Mouse (Mus musculus): ENCODE data around the gene Camta1. TPM values are rescaled to one million over a fixed set of nuclear protein-coding genes. Genes with fewer than 3 reads are reported as not detected.

Camta1 gene
- polyA plus RNA-seq, 1 experiment from 2014 or later, result 61.9 TPM

- TF ChIP-seq EP300 (optimal IDR thresholded peaks at IDR 0.05) (no peak), CTCF (IDR thresholded peaks at IDR 0.05; ENCODE audit: low read depth) (peak; percentile 66)
- no peak; the same call in 1 of the 2 replicates for ATAC-seq (ENCODE audit: low FRiP score, low TSS enrichment)
- H3K27ac ChIP-seq (replicated peaks), result no peak overlapping the region
- peak; percentile 44 for DNase-seq (ENCODE audit: low spot score)
- no peak overlapping the region for H3K4me2 ChIP-seq (replicated peaks; ENCODE audit: low read depth)
- no peaks in the 10 kb centered on the region for H3K9me3 ChIP-seq (ENCODE audit: control insufficient read depth, low read length)
- H3K36me3 ChIP-seq (ENCODE audit: control insufficient read depth, insufficient read depth, low read length), result no peaks in the 10 kb centered on the region
- no peak overlapping the region for H3K4me3 ChIP-seq (ENCODE audit: low read depth, low read length)
- no peak overlapping the region for H3K9ac ChIP-seq (ENCODE audit: low read length)
- no peaks in the 10 kb centered on the region for H3K4me1 ChIP-seq (replicated peaks; ENCODE audit: control insufficient read depth, insufficient read depth)
- no peaks in the 10 kb centered on the region for H3K27me3 ChIP-seq (ENCODE audit: control insufficient read depth, insufficient read depth, low read length)
- 45% methylated on average over 6 of the region's 6 CpGs for WGBS
Measured at GRCm38 (mm10) chr4:150990148-150990547, 871.5 kb downstream of the Camta1 start.

GRCm38 (mm10) chr4:150980153-150980552 is 881.5 kb downstream of the Camta1 start:
- no peak for DNase-seq (ENCODE audit: low spot score)
- H3K9ac ChIP-seq (ENCODE audit: low read length), result no peak overlapping the region
- TF ChIP-seq EP300 (optimal IDR thresholded peaks at IDR 0.05) (no peak), CTCF (IDR thresholded peaks at IDR 0.05; ENCODE audit: low read depth) (no peak)
- no peaks in the 10 kb centered on the region for H3K36me3 ChIP-seq (ENCODE audit: control insufficient read depth, insufficient read depth, low read length)
- H3K9me3 ChIP-seq (ENCODE audit: control insufficient read depth, low read length), result no peaks in the 10 kb centered on the region
- H3K4me1 ChIP-seq (replicated peaks; ENCODE audit: control insufficient read depth, insufficient read depth), result no peaks in the 10 kb centered on the region
- no peak for ATAC-seq (ENCODE audit: low FRiP score, low TSS enrichment)
- H3K4me2 ChIP-seq (replicated peaks; ENCODE audit: low read depth), result no peak overlapping the region
- 85% methylated on average over 5 of the region's 5 CpGs for WGBS
- no peaks in the 10 kb centered on the region for H3K27me3 ChIP-seq (ENCODE audit: control insufficient read depth, insufficient read depth, low read length)
- no peak overlapping the region for H3K27ac ChIP-seq (replicated peaks)
- no peak overlapping the region for H3K4me3 ChIP-seq (ENCODE audit: low read depth, low read length)

DNA sequence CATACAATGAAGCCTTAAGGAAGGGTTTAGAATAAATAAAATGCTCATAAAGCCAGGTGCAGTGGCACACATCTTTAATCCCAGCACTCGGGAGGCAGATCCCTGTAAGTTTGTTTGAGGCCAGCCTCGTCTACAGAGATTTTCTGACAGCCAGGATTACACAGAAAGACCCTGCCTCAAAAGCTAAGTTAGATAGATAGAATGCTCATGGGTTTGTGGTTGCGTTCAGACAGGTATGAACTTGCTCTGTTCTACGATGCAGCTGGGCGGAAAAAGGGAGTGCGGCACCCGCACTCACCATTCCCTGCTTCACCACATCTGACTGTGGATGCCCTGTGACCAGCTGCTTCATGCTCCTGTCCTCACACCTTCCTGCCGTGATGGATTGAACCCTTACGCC is 882.2 kb downstream of the Camta1 start:
- Histone ChIP-seq H3K4me3 (ENCODE audit: low read depth, low read length) (no peak overlapping the region), H3K9ac (ENCODE audit: low read length) (no peak overlapping the region), H3K36me3 (ENCODE audit: control insufficient read depth, insufficient read depth, low read length) (no peaks in the 10 kb centered on the region), H3K4me1 (replicated peaks; ENCODE audit: control insufficient read depth, insufficient read depth) (no peaks in the 10 kb centered on the region), H3K4me2 (replicated peaks; ENCODE audit: low read depth) (no peak overlapping the region), H3K27me3 (ENCODE audit: control insufficient read depth, insufficient read depth, low read length) (no peaks in the 10 kb centered on the region), H3K27ac (replicated peaks) (no peak overlapping the region), H3K9me3 (ENCODE audit: control insufficient read depth, low read length) (no peaks in the 10 kb centered on the region)
- no peak for ATAC-seq (ENCODE audit: low FRiP score, low TSS enrichment)
- DNase-seq (ENCODE audit: low spot score), result no peak
- TF ChIP-seq EP300 (optimal IDR thresholded peaks at IDR 0.05) (no peak), CTCF (IDR thresholded peaks at IDR 0.05; ENCODE audit: low read depth) (no peak)
- 53% methylated on average over 9 of the region's 9 CpGs for WGBS

DNA sequence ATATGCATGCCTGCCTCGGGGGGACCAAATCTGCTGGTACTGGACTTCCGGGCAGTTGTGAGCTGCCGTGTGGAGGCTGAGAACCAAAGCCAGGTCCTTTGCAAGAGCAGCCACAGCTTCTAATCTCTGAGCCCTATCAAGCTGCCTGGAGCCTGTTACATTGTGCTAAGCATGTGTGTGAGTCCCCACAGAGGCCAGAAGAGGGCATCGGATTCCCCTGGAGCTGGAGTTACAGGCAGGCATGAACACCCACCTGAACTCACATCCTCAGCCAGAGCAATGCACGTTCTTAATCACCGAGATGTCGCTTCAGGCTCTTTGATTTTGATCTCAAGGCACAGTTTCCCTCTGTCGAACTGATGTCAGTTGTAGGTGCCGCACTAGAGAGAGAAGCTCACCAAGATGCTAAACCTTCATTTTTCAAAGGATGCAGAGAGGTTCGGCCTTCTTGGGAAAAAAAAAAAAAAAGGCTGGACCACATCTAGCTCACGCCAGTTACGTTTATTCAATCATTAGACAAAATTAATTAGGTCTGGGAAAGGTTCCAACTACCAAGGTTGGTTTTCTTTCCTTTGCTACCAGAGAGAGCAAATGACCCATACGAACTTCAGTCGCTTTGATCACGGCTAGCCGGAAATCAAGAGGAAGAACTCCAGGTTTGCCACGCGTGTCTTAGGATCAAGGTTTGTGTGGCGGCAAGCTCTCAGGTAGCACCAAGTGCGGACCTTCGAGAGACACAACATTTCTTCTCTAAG is 883.3 kb downstream of the Camta1 start:
- Histone ChIP-seq H3K9me3 (ENCODE audit: control insufficient read depth, low read length) (no peaks in the 10 kb centered on the region), H3K36me3 (ENCODE audit: control insufficient read depth, insufficient read depth, low read length) (no peaks in the 10 kb centered on the region)
- TF ChIP-seq EP300 (optimal IDR thresholded peaks at IDR 0.05), result no peak
- no peak for TF ChIP-seq CTCF (IDR thresholded peaks at IDR 0.05; ENCODE audit: low read depth)

GRCm38 (mm10) chr4:150975145-150975544 is 886.5 kb downstream of the Camta1 start:
- H3K9me3 ChIP-seq (ENCODE audit: control insufficient read depth, low read length), result no peaks in the 10 kb centered on the region
- 13% methylated on average over 1 of the region's 1 CpGs for WGBS
- H3K27ac ChIP-seq (replicated peaks), result no peak overlapping the region
- DNase-seq (ENCODE audit: low spot score) (no peak), ATAC-seq (ENCODE audit: low FRiP score, low TSS enrichment) (no peak; the same call in 1 of the 2 replicates)
- TF ChIP-seq EP300 (optimal IDR thresholded peaks at IDR 0.05) (no peak), CTCF (IDR thresholded peaks at IDR 0.05; ENCODE audit: low read depth) (no peak)
- H3K4me1 ChIP-seq (replicated peaks; ENCODE audit: control insufficient read depth, insufficient read depth), result no peaks in the 10 kb centered on the region
- no peaks in the 10 kb centered on the region for H3K36me3 ChIP-seq (ENCODE audit: control insufficient read depth, insufficient read depth, low read length)
- no peaks in the 10 kb centered on the region for H3K27me3 ChIP-seq (ENCODE audit: control insufficient read depth, insufficient read depth, low read length)
- no peak overlapping the region for H3K9ac ChIP-seq (ENCODE audit: low read length)
- H3K4me2 ChIP-seq (replicated peaks; ENCODE audit: low read depth), result no peak overlapping the region
- H3K4me3 ChIP-seq (ENCODE audit: low read depth, low read length), result no peak overlapping the region

More for the DNA sequence above, 883.3 kb downstream of the Camta1 start:
- WGBS, result 80% methylated on average over 21 of the region's 21 CpGs
- Histone ChIP-seq H3K4me3 (ENCODE audit: low read depth, low read length) (no peak overlapping the region), H3K4me1 (replicated peaks; ENCODE audit: control insufficient read depth, insufficient read depth) (no peaks in the 10 kb centered on the region), H3K9ac (ENCODE audit: low read length) (no peak overlapping the region), H3K27me3 (ENCODE audit: control insufficient read depth, insufficient read depth, low read length) (no peaks in the 10 kb centered on the region), H3K27ac (replicated peaks) (no peak overlapping the region), H3K4me2 (replicated peaks; ENCODE audit: low read depth) (no peak overlapping the region)
- DNase-seq (ENCODE audit: low spot score), result no peak
- ATAC-seq (ENCODE audit: low FRiP score, low TSS enrichment), result no peak

DNA sequence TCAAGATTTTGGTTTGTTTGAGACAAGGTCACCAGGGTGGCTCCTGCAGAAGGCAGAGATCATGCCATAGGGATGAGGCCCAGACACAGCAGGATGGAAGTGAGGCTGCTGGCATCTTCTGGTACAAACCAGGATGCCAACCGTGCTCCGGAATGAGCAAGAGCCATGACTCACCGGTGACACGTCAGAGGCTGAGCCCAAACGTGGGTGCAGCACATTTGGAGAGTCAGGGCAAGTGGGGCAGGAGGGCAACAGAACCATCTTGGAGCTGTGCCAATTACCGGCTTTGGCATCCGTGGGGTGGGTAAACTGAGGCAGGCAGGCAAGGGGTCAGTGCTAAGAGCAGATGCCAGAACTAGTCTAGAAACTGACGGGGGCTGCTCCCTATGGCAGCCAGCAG is 888.4 kb downstream of the Camta1 start:
- Histone ChIP-seq H3K4me3 (ENCODE audit: low read depth, low read length) (no peak overlapping the region), H3K36me3 (ENCODE audit: control insufficient read depth, insufficient read depth, low read length) (no peaks in the 10 kb centered on the region), H3K27me3 (ENCODE audit: control insufficient read depth, insufficient read depth, low read length) (no peaks in the 10 kb centered on the region), H3K4me2 (replicated peaks; ENCODE audit: low read depth) (no peak overlapping the region), H3K4me1 (replicated peaks; ENCODE audit: control insufficient read depth, insufficient read depth) (no peaks in the 10 kb centered on the region), H3K9me3 (ENCODE audit: control insufficient read depth, low read length) (no peaks in the 10 kb centered on the region), H3K27ac (replicated peaks) (no peak overlapping the region), H3K9ac (ENCODE audit: low read length) (no peak overlapping the region)
- ATAC-seq (ENCODE audit: low FRiP score, low TSS enrichment), result no peak
- TF ChIP-seq EP300 (optimal IDR thresholded peaks at IDR 0.05) (no peak), CTCF (IDR thresholded peaks at IDR 0.05; ENCODE audit: low read depth) (no peak)
- peak; percentile 43 for DNase-seq (ENCODE audit: low spot score)
- WGBS, result 70% methylated on average over 8 of the region's 8 CpGs

All from stomach, postnatal 0 days (tissue).